Mouse (Mus musculus): ENCODE data around the gene Tgfbi. TPM values are rescaled to one million over a fixed set of nuclear protein-coding genes. Genes with fewer than 3 reads are reported as not detected.
A peak's percentile ranks its signal among the peaks of the same experiment; 100 is the strongest.

Gene Tgfbi
- 8.4 and 10.1 TPM in 2 replicates for total RNA-seq (2015)
- total RNA-seq (2017) = 15.4 and 15.7 TPM in 2 replicates

- ATAC-seq (replicated peaks; ENCODE audit: poor library complexity) = peak; percentile 51
Observed at GRCm38 (mm10) chr13:56609103-56609856, at the start of gene Tgfbi. Tgfbi (plus strand) TSS chr13:56609523.

- ATAC-seq (replicated peaks; ENCODE audit: poor library complexity) = no peak
Observed at GRCm38 (mm10) chr13:56559841-56560370, 49.4 kb upstream of the Tgfbi start.

GRCm38 (mm10) chr13:56561129-56561528, 48.2 kb upstream of the Tgfbi start:
- ATAC-seq (replicated peaks; ENCODE audit: poor library complexity) = no peak

- ATAC-seq (replicated peaks; ENCODE audit: poor library complexity) = 0 out of 2 replicates have a peak, but pooled peaks have one; percentile 55
Observed at GRCm38 (mm10) chr13:56563075-56563474, 46.2 kb upstream of the Tgfbi start.

GRCm38 (mm10) chr13:56566336-56566735, 43.0 kb upstream of the Tgfbi start:
- ATAC-seq (replicated peaks; ENCODE audit: poor library complexity) = no peak

GRCm38 (mm10) chr13:56571645-56572044, 37.7 kb upstream of the Tgfbi start:
- no peak for ATAC-seq (replicated peaks; ENCODE audit: poor library complexity)

- ATAC-seq (replicated peaks; ENCODE audit: poor library complexity) = no peak
Observed at GRCm38 (mm10) chr13:56575074-56575473, 34.2 kb upstream of the Tgfbi start.

GRCm38 (mm10) chr13:56575701-56576321, 33.5 kb upstream of the Tgfbi start:
- peak; percentile 97 for ATAC-seq (replicated peaks; ENCODE audit: poor library complexity)

GRCm38 (mm10) chr13:56578097-56578496, 31.2 kb upstream of the Tgfbi start:
- no peak for ATAC-seq (replicated peaks; ENCODE audit: poor library complexity)

- ATAC-seq (replicated peaks; ENCODE audit: poor library complexity) = no peak
Observed at GRCm38 (mm10) chr13:56580450-56580849, 28.9 kb upstream of the Tgfbi start.

- ATAC-seq (replicated peaks; ENCODE audit: poor library complexity) = no peak
Observed at GRCm38 (mm10) chr13:56581512-56581911, 27.8 kb upstream of the Tgfbi start.

- ATAC-seq (replicated peaks; ENCODE audit: poor library complexity) = peak; percentile 66
Observed at GRCm38 (mm10) chr13:56581961-56582434, 27.3 kb upstream of the Tgfbi start.

GRCm38 (mm10) chr13:56582720-56583119, 26.6 kb upstream of the Tgfbi start:
- no peak for ATAC-seq (replicated peaks; ENCODE audit: poor library complexity)

GRCm38 (mm10) chr13:56586046-56586445, 23.3 kb upstream of the Tgfbi start:
- no peak for ATAC-seq (replicated peaks; ENCODE audit: poor library complexity)

- no peak for ATAC-seq (replicated peaks; ENCODE audit: poor library complexity)
Observed at GRCm38 (mm10) chr13:56588454-56589117, 20.7 kb upstream of the Tgfbi start.

- ATAC-seq (replicated peaks; ENCODE audit: poor library complexity) = no peak
Observed at GRCm38 (mm10) chr13:56590202-56590601, 19.1 kb upstream of the Tgfbi start.

- ATAC-seq (replicated peaks; ENCODE audit: poor library complexity) = no peak
Observed at GRCm38 (mm10) chr13:56591191-56591590, 18.1 kb upstream of the Tgfbi start.

GRCm38 (mm10) chr13:56591939-56592338, 17.4 kb upstream of the Tgfbi start:
- peak; percentile 67 for ATAC-seq (replicated peaks; ENCODE audit: poor library complexity)

- ATAC-seq (replicated peaks; ENCODE audit: poor library complexity) = peak; percentile 76
Observed at GRCm38 (mm10) chr13:56593196-56593595, 16.1 kb upstream of the Tgfbi start.

- no peak for ATAC-seq (replicated peaks; ENCODE audit: poor library complexity)
Observed at GRCm38 (mm10) chr13:56593961-56594391, 15.3 kb upstream of the Tgfbi start.

- no peak for ATAC-seq (replicated peaks; ENCODE audit: poor library complexity)
Observed at GRCm38 (mm10) chr13:56595246-56595645, 14.1 kb upstream of the Tgfbi start.

Measured in megakaryocyte progenitor cell, adult 5-6 weeks (primary cell).